Mouse (Mus musculus): ENCODE data around the gene Pdpr. TPM values are rescaled to one million over a fixed set of nuclear protein-coding genes. Genes with fewer than 3 reads are reported as not detected.

The Pdpr gene
- polyA plus RNA-seq (2012; rRNA removed), result 8.3 and 12.1 TPM in 2 replicates

GRCm38 (mm10) chr8:111093865-111094718 is at the start of gene Pdpr:
Gene Pdpr (plus strand): TSS chr8:111094630.

GRCm38 (mm10) chr8:111056158-111056663 is 38.2 kb upstream of the Pdpr start, which contains the start of gene Exosc6:
Gene Exosc6 (plus strand): TSS chr8:111056339.

GRCm38 (mm10) chr8:111092326-111092725 is 2.1 kb upstream of the Pdpr start, which contains the start of gene Clec18a:
Gene Clec18a (minus strand): TSS chr8:111092426.

Other genes with a start within 250 kb of the Pdpr start
- gene Cog4, start 248.0 kb upstream of the Pdpr start, polyA plus RNA-seq (2012; rRNA removed), result 50.1 and 63.5 TPM in 2 replicates
- 115 and 124 TPM in 2 replicates for gene Sf3b3, start 247.8 kb upstream of the Pdpr start, polyA plus RNA-seq (2012; rRNA removed)
- gene Fuk, start 192.1 kb upstream of the Pdpr start, polyA plus RNA-seq (2012; rRNA removed), result 14.4 and 14.8 TPM in 2 replicates
- 19.5 and 24.2 TPM in 2 replicates for gene St3gal2, start 174.7 kb upstream of the Pdpr start, polyA plus RNA-seq (2012; rRNA removed)
- 73.2 and 86.5 TPM in 2 replicates for gene Ddx19a, start 96.8 kb upstream of the Pdpr start, polyA plus RNA-seq (2012; rRNA removed)
- 10.3 and 12.0 TPM in 2 replicates for gene Ddx19b, start 62.9 kb upstream of the Pdpr start, polyA plus RNA-seq (2012; rRNA removed)
- gene Aars, start 61.5 kb upstream of the Pdpr start, polyA plus RNA-seq (2012; rRNA removed), result 56.7 and 71.6 TPM in 2 replicates
- 4.7 and 58.3 TPM in 2 replicates for gene Exosc6, start 38.3 kb upstream of the Pdpr start, polyA plus RNA-seq (2012; rRNA removed)
- gene Clec18a, start 2.2 kb upstream of the Pdpr start, polyA plus RNA-seq (2012; rRNA removed), result 0.82 and 0.91 TPM in 2 replicates
- 41.0 and 48.8 TPM in 2 replicates for gene Glg1, start 164.6 kb downstream of the Pdpr start, polyA plus RNA-seq (2012; rRNA removed)
- 35.2 and 50.0 TPM in 2 replicates for gene Rfwd3, start 205.6 kb downstream of the Pdpr start, polyA plus RNA-seq (2012; rRNA removed)
- gene Mlkl, start 243.5 kb downstream of the Pdpr start, polyA plus RNA-seq (2012; rRNA removed), result 0.41 and 0.67 TPM in 2 replicates